Mouse (Mus musculus) NIH3T3 (cell line): Measurements from ENCODE around the gene Spon1.

ENCODE experiments used
- DNase-seq: peaks from one replicate; pipeline ENCODE4 v3.0.0-alpha.2; 2012; ENCODE audit warnings: low read depth

The Spon1 gene

GRCm38 (mm10) chr7:113778546-113778945, 12.7 kb downstream of the Spon1 start:
- no peak for DNase-seq

GRCm38 (mm10) chr7:113780286-113780685, 14.5 kb downstream of the Spon1 start:
- DNase-seq, result no peak

GRCm38 (mm10) chr7:113791991-113792390, 26.2 kb downstream of the Spon1 start:
- DNase-seq, result no peak

- DNase-seq, result no peak
Observed at GRCm38 (mm10) chr7:113792871-113793270, 27.1 kb downstream of the Spon1 start.

- DNase-seq, result no peak
Observed at GRCm38 (mm10) chr7:113795209-113795608, 29.4 kb downstream of the Spon1 start.

- no peak for DNase-seq
Observed at GRCm38 (mm10) chr7:113797134-113797533, 31.3 kb downstream of the Spon1 start.

- DNase-seq, result no peak
Observed at GRCm38 (mm10) chr7:113798605-113799255, 32.9 kb downstream of the Spon1 start.

GRCm38 (mm10) chr7:113809781-113810180, 44.0 kb downstream of the Spon1 start:
- DNase-seq, result no peak

- no peak for DNase-seq
Observed at GRCm38 (mm10) chr7:113811376-113812158, 45.8 kb downstream of the Spon1 start.

GRCm38 (mm10) chr7:113814101-113814779, 48.4 kb downstream of the Spon1 start:
- DNase-seq, result no peak

GRCm38 (mm10) chr7:113815726-113816125, 49.9 kb downstream of the Spon1 start:
- DNase-seq, result no peak

- no peak for DNase-seq
Observed at GRCm38 (mm10) chr7:113816827-113817334, 51.1 kb downstream of the Spon1 start.

GRCm38 (mm10) chr7:113818116-113818515, 52.3 kb downstream of the Spon1 start:
- no peak for DNase-seq

- DNase-seq, result no peak
Observed at GRCm38 (mm10) chr7:113820213-113820612, 54.4 kb downstream of the Spon1 start.

- DNase-seq, result no peak
Observed at GRCm38 (mm10) chr7:113823026-113823425, 57.2 kb downstream of the Spon1 start.

- no peak for DNase-seq
Observed at GRCm38 (mm10) chr7:113824651-113825050, 58.9 kb downstream of the Spon1 start.

- no peak for DNase-seq
Observed at GRCm38 (mm10) chr7:113825498-113826205, 59.9 kb downstream of the Spon1 start.

- DNase-seq, result no peak
Observed at GRCm38 (mm10) chr7:113826510-113826909, 60.7 kb downstream of the Spon1 start.

- no peak for DNase-seq
Observed at GRCm38 (mm10) chr7:113828122-113828571, 62.3 kb downstream of the Spon1 start.

- no peak for DNase-seq
Observed at GRCm38 (mm10) chr7:113828576-113828975, 62.8 kb downstream of the Spon1 start.

GRCm38 (mm10) chr7:113837151-113837550, 71.4 kb downstream of the Spon1 start:
- DNase-seq, result no peak

GRCm38 (mm10) chr7:113839431-113839830, 73.6 kb downstream of the Spon1 start:
- DNase-seq, result no peak
